Mouse (Mus musculus): ENCODE results near the gene Tarsl2. TPM values are rescaled to one million over a fixed set of nuclear protein-coding genes. Genes with fewer than 3 reads are reported as not detected.

The Tarsl2 gene
- polyA plus RNA-seq (2015; fragmentation: Nextera tagmentation; extraction: Ambion mirVana), result 17.9 and 20.1 TPM in 2 replicates

GRCm38 (mm10) chr7:65644643-65645351 lies at the start of gene Tarsl2:
Gene Tarsl2 (plus strand): TSS chr7:65644898.
- Histone ChIP-seq H3K27me3 (0 out of 2 replicates have a peak, but pooled peaks cover 3% of the 10 kb centered on the region), H3K36me3 (peaks cover 23% of the 10 kb centered on the region), H3K9me3 (no peaks in the 10 kb centered on the region), H3K4me2 (peak within 1 kb of the TSS; percentile 77), H3K27ac (replicated peaks) (peak within 1 kb of the TSS; percentile 86), H3K4me1 (replicated peaks) (peaks cover 13% of the 10 kb centered on the region), H3K4me3 (peak within 1 kb of the TSS; percentile 62), H3K9ac (peak within 1 kb of the TSS; percentile 71)
- ATAC-seq (ENCODE audit: low FRiP score, low read depth), result peak; percentile 98
- under 1% methylated on average over 60 of the region's 64 CpGs for WGBS

- H3K4me3 ChIP-seq, result no peak overlapping the region
- H3K27ac ChIP-seq (replicated peaks), result no peak overlapping the region
- H3K9me3 ChIP-seq, result no peaks in the 10 kb centered on the region
- ATAC-seq (ENCODE audit: low FRiP score, low read depth), result no peak
- H3K4me2 ChIP-seq, result no peak overlapping the region
- 64% methylated on average over 3 of the region's 3 CpGs for WGBS
- H3K36me3 ChIP-seq, result no peaks in the 10 kb centered on the region
- no peaks in the 10 kb centered on the region for H3K27me3 ChIP-seq
- 0 out of 2 replicates have a peak, but pooled peaks cover 2% of the 10 kb centered on the region for H3K4me1 ChIP-seq (replicated peaks)
- no peak overlapping the region for H3K9ac ChIP-seq
Measured at GRCm38 (mm10) chr7:65606124-65606523, 38.6 kb upstream of the Tarsl2 start.

- no peak overlapping the region for H3K27ac ChIP-seq (replicated peaks)
- no peak overlapping the region for H3K9ac ChIP-seq
- H3K27me3 ChIP-seq, result no peaks in the 10 kb centered on the region
- H3K4me2 ChIP-seq, result no peak overlapping the region
- no peaks in the 10 kb centered on the region for H3K36me3 ChIP-seq
- no peaks in the 10 kb centered on the region for H3K9me3 ChIP-seq
- 64% methylated on average over 5 of the region's 5 CpGs for WGBS
- H3K4me3 ChIP-seq, result no peak overlapping the region
- 0 out of 2 replicates have a peak, but pooled peaks cover 2% of the 10 kb centered on the region for H3K4me1 ChIP-seq (replicated peaks)
- ATAC-seq (ENCODE audit: low FRiP score, low read depth), result 0 out of 2 replicates have a peak, but pooled peaks have one; percentile 38
Measured at GRCm38 (mm10) chr7:65607003-65607402, 37.7 kb upstream of the Tarsl2 start.

- H3K36me3 ChIP-seq, result no peaks in the 10 kb centered on the region
- no peak overlapping the region for H3K9ac ChIP-seq
- no peaks in the 10 kb centered on the region for H3K9me3 ChIP-seq
- H3K4me1 ChIP-seq (replicated peaks), result 0 out of 2 replicates have a peak, but pooled peaks cover 2% of the 10 kb centered on the region
- 69% methylated on average over 5 of the region's 5 CpGs for WGBS
- H3K4me2 ChIP-seq, result no peak overlapping the region
- peak; percentile 71; the same call in 1 of the 2 replicates for ATAC-seq (ENCODE audit: low FRiP score, low read depth)
- no peak overlapping the region for H3K27ac ChIP-seq (replicated peaks)
- H3K27me3 ChIP-seq, result no peaks in the 10 kb centered on the region
- H3K4me3 ChIP-seq, result no peak overlapping the region
Measured at GRCm38 (mm10) chr7:65610171-65610570, 34.5 kb upstream of the Tarsl2 start.

DNA sequence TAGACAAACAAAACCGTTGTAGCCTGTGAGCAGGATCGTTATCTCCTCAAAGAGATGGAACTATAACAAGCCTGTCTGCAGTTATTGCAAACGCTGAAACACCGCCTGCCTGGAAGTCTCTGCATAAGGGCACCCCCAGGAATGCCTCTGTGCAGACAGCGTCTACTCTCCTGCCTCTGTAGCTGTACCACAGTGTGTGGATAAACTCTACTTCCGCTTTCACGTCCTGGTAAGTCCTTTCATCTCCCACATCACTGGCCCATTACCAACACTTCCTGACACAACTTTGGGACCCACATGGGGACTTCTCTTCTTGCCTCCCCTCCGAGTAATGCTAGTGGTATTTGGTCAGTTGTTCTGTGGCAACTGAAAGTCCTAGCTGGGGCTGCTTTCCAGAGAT lies 34.0 kb upstream of the Tarsl2 start:
- WGBS, result 71% methylated on average over 8 of the region's 8 CpGs
- no peak for ATAC-seq (ENCODE audit: low FRiP score, low read depth)

DNA sequence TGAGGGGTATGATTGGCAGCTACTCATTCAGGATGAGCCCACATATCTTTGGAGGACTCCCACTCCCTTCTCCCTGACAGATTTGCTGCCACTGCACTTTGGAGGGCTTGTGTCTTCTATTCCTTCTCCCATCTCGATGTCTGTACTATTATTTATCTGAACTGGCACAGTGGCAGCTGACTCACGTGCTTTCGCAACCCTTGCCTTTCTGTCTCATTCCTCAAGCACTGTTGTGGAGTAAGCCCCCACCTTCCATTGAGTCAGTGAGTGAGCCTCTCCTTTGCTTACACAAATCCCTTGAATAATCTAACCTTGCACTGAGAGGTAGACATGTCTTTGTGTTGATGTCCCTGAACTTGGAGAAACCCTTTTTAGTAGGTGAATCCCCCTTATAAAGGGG lies 33.4 kb upstream of the Tarsl2 start:
- ATAC-seq (ENCODE audit: low FRiP score, low read depth), result no peak
- H3K4me1 ChIP-seq (replicated peaks), result 0 out of 2 replicates have a peak, but pooled peaks cover 2% of the 10 kb centered on the region

More for the DNA sequence above, 34.0 kb upstream of the Tarsl2 start:
- Histone ChIP-seq H3K9me3 (no peaks in the 10 kb centered on the region), H3K4me3 (no peak overlapping the region), H3K36me3 (no peaks in the 10 kb centered on the region), H3K27ac (replicated peaks) (no peak overlapping the region), H3K4me1 (replicated peaks) (0 out of 2 replicates have a peak, but pooled peaks cover 2% of the 10 kb centered on the region), H3K4me2 (no peak overlapping the region), H3K27me3 (no peaks in the 10 kb centered on the region), H3K9ac (no peak overlapping the region)

DNA sequence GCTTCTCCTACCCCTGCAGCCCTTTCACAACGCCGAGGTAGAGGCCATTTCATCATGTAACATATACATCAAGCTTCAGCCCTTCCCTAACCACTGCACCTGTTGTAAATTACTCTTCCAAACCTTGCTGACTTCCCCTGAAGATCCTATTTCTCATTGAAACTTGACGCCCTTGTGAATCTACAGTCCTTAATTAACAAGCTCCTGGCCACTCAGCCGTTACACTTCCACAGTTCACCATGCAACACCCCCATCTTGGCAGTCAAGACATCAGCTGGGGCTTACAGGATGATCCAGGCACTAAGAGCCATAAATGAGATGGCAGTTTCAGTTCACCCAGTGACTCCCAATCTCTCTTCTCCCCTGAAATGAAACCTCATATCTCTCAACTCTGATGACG lies 31.0 kb upstream of the Tarsl2 start:
- Histone ChIP-seq H3K9me3 (no peaks in the 10 kb centered on the region), H3K36me3 (no peaks in the 10 kb centered on the region), H3K4me1 (replicated peaks) (no peaks in the 10 kb centered on the region), H3K27me3 (no peaks in the 10 kb centered on the region), H3K4me2 (no peak overlapping the region), H3K4me3 (no peak overlapping the region), H3K27ac (replicated peaks) (no peak overlapping the region), H3K9ac (no peak overlapping the region)
- ATAC-seq (ENCODE audit: low FRiP score, low read depth), result no peak
- 80% methylated on average over 5 of the region's 5 CpGs for WGBS

More for the DNA sequence above, 33.4 kb upstream of the Tarsl2 start:
- 80% methylated on average over 3 of the region's 3 CpGs for WGBS
- Histone ChIP-seq H3K9ac (no peak overlapping the region), H3K4me2 (no peak overlapping the region), H3K27ac (replicated peaks) (no peak overlapping the region), H3K36me3 (no peaks in the 10 kb centered on the region), H3K27me3 (no peaks in the 10 kb centered on the region), H3K9me3 (no peaks in the 10 kb centered on the region), H3K4me3 (no peak overlapping the region)

DNA sequence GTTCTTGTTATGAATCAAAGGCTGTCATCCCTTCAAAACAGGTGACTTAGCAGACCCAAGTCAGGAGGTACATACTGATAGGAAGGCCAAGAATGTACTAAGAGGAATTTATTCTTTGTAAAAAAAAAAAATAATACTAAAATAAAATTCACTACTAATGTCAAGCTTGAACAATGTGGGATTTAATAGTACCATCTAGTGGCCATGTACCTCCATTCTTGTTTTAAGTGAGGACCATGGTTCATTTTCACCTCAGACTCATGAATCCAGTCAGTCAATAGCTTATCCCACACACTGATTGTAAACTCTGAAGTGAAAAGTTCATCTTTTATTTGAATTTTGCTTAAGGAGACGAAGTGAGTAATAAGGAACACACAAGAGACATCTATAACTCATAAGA lies 25.9 kb upstream of the Tarsl2 start:
- no peak overlapping the region for H3K4me3 ChIP-seq
- no peak overlapping the region for H3K4me2 ChIP-seq
- H3K9me3 ChIP-seq, result no peaks in the 10 kb centered on the region
- 55% methylated on average over 1 of the region's 1 CpGs for WGBS
- H3K9ac ChIP-seq, result no peak overlapping the region
- H3K27ac ChIP-seq (replicated peaks), result no peak overlapping the region
- no peaks in the 10 kb centered on the region for H3K36me3 ChIP-seq
- H3K4me1 ChIP-seq (replicated peaks), result peaks cover 3% of the 10 kb centered on the region; the same call in 1 of the 2 replicates
- no peaks in the 10 kb centered on the region for H3K27me3 ChIP-seq
- ATAC-seq (ENCODE audit: low FRiP score, low read depth), result no peak

DNA sequence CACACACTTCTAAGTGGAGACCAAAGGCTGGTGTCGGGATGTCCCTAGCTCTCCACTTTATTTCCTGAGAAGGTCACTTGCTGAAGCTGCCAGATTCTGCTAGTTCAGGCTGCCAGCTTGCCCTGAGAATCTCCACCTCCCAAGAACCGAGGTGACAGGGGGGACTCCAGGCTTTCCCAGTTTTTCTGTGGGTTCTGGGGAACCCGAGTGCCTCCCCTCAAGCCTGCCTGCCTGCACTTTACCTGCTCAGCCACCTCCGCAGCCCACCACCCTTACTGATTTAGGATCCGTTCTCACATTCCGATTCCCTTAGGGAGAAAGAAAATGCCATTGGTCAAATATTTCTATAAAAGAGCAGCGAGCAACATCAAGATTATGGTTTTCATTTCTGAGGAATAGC lies 24.0 kb upstream of the Tarsl2 start:
- Histone ChIP-seq H3K4me3 (no peak overlapping the region), H3K9ac (no peak overlapping the region), H3K9me3 (no peaks in the 10 kb centered on the region), H3K27ac (replicated peaks) (no peak overlapping the region), H3K4me1 (replicated peaks) (peaks cover 3% of the 10 kb centered on the region; the same call in 1 of the 2 replicates), H3K4me2 (no peak overlapping the region), H3K27me3 (no peaks in the 10 kb centered on the region), H3K36me3 (no peaks in the 10 kb centered on the region)
- ATAC-seq (ENCODE audit: low FRiP score, low read depth), result no peak
- WGBS, result 83% methylated on average over 7 of the region's 7 CpGs

- Histone ChIP-seq H3K9me3 (no peaks in the 10 kb centered on the region), H3K4me2 (no peak overlapping the region), H3K27me3 (no peaks in the 10 kb centered on the region), H3K27ac (replicated peaks) (no peak overlapping the region), H3K4me1 (replicated peaks) (peaks cover 3% of the 10 kb centered on the region; the same call in 1 of the 2 replicates), H3K4me3 (no peak overlapping the region), H3K9ac (no peak overlapping the region), H3K36me3 (no peaks in the 10 kb centered on the region)
- WGBS, result 96% methylated on average over 3 of the region's 3 CpGs
- no peak for ATAC-seq (ENCODE audit: low FRiP score, low read depth)
Measured at GRCm38 (mm10) chr7:65623330-65623729, 21.4 kb upstream of the Tarsl2 start.

- H3K4me3 ChIP-seq, result no peak overlapping the region
- no peak overlapping the region for H3K4me2 ChIP-seq
- WGBS, result 56% methylated on average over 2 of the region's 2 CpGs
- no peak overlapping the region for H3K9ac ChIP-seq
- H3K27me3 ChIP-seq, result no peaks in the 10 kb centered on the region
- no peak overlapping the region for H3K27ac ChIP-seq (replicated peaks)
- no peak for ATAC-seq (ENCODE audit: low FRiP score, low read depth)
- peaks cover 3% of the 10 kb centered on the region; the same call in 1 of the 2 replicates for H3K4me1 ChIP-seq (replicated peaks)
- no peaks in the 10 kb centered on the region for H3K9me3 ChIP-seq
- H3K36me3 ChIP-seq, result no peaks in the 10 kb centered on the region
Measured at GRCm38 (mm10) chr7:65625528-65625927, 19.2 kb upstream of the Tarsl2 start.

DNA sequence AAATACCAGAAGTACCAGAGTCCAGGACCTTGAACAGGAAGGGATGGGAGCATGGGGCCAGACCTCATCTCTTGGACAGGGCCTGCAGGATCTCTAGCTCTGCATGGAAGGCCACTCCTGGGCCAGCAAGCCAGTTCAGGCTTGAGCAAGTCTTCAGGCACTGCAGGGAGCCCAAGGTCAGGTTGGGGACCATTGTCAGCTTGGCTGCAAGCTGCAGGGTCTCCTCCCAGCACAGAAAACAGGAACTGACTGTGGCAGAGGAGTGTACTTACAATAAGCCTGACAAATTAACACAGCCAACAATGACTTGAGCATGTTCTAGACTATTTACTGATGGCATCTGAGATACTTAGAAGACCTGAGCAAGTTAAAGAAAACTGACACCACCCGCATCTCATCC lies 14.9 kb upstream of the Tarsl2 start:
- no peak for ATAC-seq (ENCODE audit: low FRiP score, low read depth)
- 92% methylated on average over 1 of the region's 1 CpGs for WGBS
- H3K9ac ChIP-seq, result no peak overlapping the region
- no peak overlapping the region for H3K4me3 ChIP-seq
- no peaks in the 10 kb centered on the region for H3K27me3 ChIP-seq
- no peaks in the 10 kb centered on the region for H3K4me1 ChIP-seq (replicated peaks)
- H3K4me2 ChIP-seq, result no peak overlapping the region
- no peaks in the 10 kb centered on the region for H3K36me3 ChIP-seq
- no peaks in the 10 kb centered on the region for H3K9me3 ChIP-seq
- H3K27ac ChIP-seq (replicated peaks), result no peak overlapping the region
